Mouse (Mus musculus) lung, adult 2 months (tissue): Measurements from ENCODE around the gene Casq1.

ENCODE experiments used
- CTCF ChIP-seq: fragments of 200-500 bp; IDR thresholded peaks from 2 replicates; pipeline ENCODE4 v1.5.1; 2011; ENCODE audit warnings: mild to moderate bottlenecking, low read length, control low read depth; ENCODE audit not compliant: insufficient read depth
- POLR2A ChIP-seq: fragments of 200-500 bp; IDR thresholded peaks from 2 replicates; pipeline ENCODE4 v1.6.1; 2011; ENCODE audit warnings: low read depth, mild to moderate bottlenecking, control low read depth, low read length, borderline replicate concordance; ENCODE audit errors: extremely low read depth

- TF ChIP-seq POLR2A: no peak
- no peak for TF ChIP-seq CTCF
Observed at GRCm38 (mm10) chr1:172214748-172215147, 4.9 kb downstream of the Casq1 start.
